Mouse (Mus musculus) lung, postnatal 0 days (tissue): ENCODE results near the gene Olfr201. TPM values are rescaled to one million over a fixed set of nuclear protein-coding genes. Genes with fewer than 3 reads are reported as not detected.
"Not testable (repeated sequence)": the region's sequence is repeated elsewhere in the genome, so short reads cannot be mapped to it uniquely, and the experiment has no call there.

Source experiments
- ATAC-seq: fragments of 200-750 bp; cut with Nextera tagmentation; 2 replicates; pipeline ENCODE4 v1.8.0; 2017; ENCODE audit warnings: moderate library complexity
- DNase-seq: peaks from one replicate; pipeline ENCODE4 v3.0.0-alpha.2; 2016; ENCODE audit warnings: low spot score
- H3K27ac ChIP-seq: fragments of 300-500 bp; sonication (generic); 2 replicates; pipeline ENCODE4 v1.5.1; 2014; ENCODE audit warnings: antibody characterized with exemption, mild to moderate bottlenecking, low read length, mixed read lengths
- H3K27me3 ChIP-seq: fragments of 300-500 bp; sonication (generic); replicated peaks from 2 replicates; pipeline ENCODE4 v1.6.1; 2014; ENCODE audit warnings: low read length, mixed read lengths; ENCODE audit not compliant: insufficient read depth
- H3K36me3 ChIP-seq: fragments of 300-500 bp; sonication (generic); 2 replicates; pipeline ENCODE4 v1.6.1; 2014; ENCODE audit warnings: low read length, mixed read lengths; ENCODE audit not compliant: insufficient read depth
- H3K4me1 ChIP-seq: fragments of 300-500 bp; sonication (generic); 2 replicates; pipeline ENCODE4 v1.6.1; 2014; ENCODE audit warnings: antibody characterized with exemption, low read depth, low read length, mixed read lengths; ENCODE audit not compliant: insufficient read depth
- H3K4me2 ChIP-seq: fragments of 300-500 bp; sonication (generic); replicated peaks from 2 replicates; pipeline ENCODE4 v1.6.1; 2014; ENCODE audit warnings: low read depth, mild to moderate bottlenecking, low read length, moderate library complexity, mixed read lengths
- H3K4me3 ChIP-seq: fragments of 300-500 bp; sonication (generic); 2 replicates; pipeline ENCODE4 v1.5.1; 2014; ENCODE audit warnings: low read depth, low read length
- H3K9ac ChIP-seq: fragments of 300-500 bp; sonication (generic); replicated peaks from 2 replicates; pipeline ENCODE4 v1.6.1; 2014; ENCODE audit warnings: low read depth, mild to moderate bottlenecking
- H3K9me3 ChIP-seq: fragments of 300-500 bp; sonication (generic); 2 replicates; pipeline ENCODE4 v1.6.1; 2016; ENCODE audit warnings: low read length, mixed read lengths
- CTCF ChIP-seq: IDR thresholded peaks from 2 replicates; pipeline ENCODE4 v1.5.1; 2016; ENCODE audit warnings: antibody characterized with exemption, mild to moderate bottlenecking
- EP300 ChIP-seq: IDR thresholded peaks from 2 replicates; pipeline ENCODE4 v1.6.1; 2016; ENCODE audit warnings: antibody characterized with exemption, mild to moderate bottlenecking, control low read depth
- WGBS: fragments of 180-500 bp; shearing (Covaris S2); extraction: QIAGEN DNeasy Blood & Tissue Kit; methylation state at CpG from one replicate; pipeline ENCODE4 v1.1.7; 2014; 5-methylcytosine and 5-hydroxymethylcytosine counted together
- polyA plus RNA-seq: library from polyadenylated mRNA; unstranded; fragments of >200 nt; fragmentation: Nextera tagmentation; extraction: Ambion mirVana; gene quantifications from 2 replicates; pipeline ENCODE4 v1.2.1, GENCODE M21; 2015

Gene Olfr201
- not detected in 2 replicates for polyA plus RNA-seq

GRCm38 (mm10) chr16:59272532-59272931, at the start of gene Olfr201:
Gene Olfr201, minus strand, starts transcription at chr16:59272632.
- H3K9ac ChIP-seq, H3K27me3 ChIP-seq, H3K4me2 ChIP-seq, ATAC-seq, H3K36me3 ChIP-seq, H3K4me3 ChIP-seq, H3K27ac ChIP-seq, H3K9me3 ChIP-seq, H3K4me1 ChIP-seq, DNase-seq: not testable (repeated sequence)
- WGBS = 83% methylated on average over 4 of the region's 4 CpGs

- TF ChIP-seq CTCF = no peak
- no peak for TF ChIP-seq EP300
- Histone ChIP-seq H3K9me3 (no peaks in the 10 kb centered on the region), H3K4me2 (no peak within 1 kb of the TSS), H3K4me1 (no peaks in the 10 kb centered on the region), H3K9ac (no peak within 1 kb of the TSS), H3K4me3 (no peak within 1 kb of the TSS), H3K27me3 (no peaks in the 10 kb centered on the region), H3K36me3 (no peaks in the 10 kb centered on the region), H3K27ac (no peak within 1 kb of the TSS)
- DNase-seq (no peak), ATAC-seq (no peak)
These were observed 45.7 kb upstream of the Olfr201 start, which contains the start of gene Olfr204 for GRCm38 (mm10) chr16:59318148-59318547. Gene Olfr204, minus strand, starts transcription at chr16:59318248.

- Histone ChIP-seq H3K4me3 (no peak within 1 kb of the TSS), H3K27me3 (no peaks in the 10 kb centered on the region), H3K9ac (no peak within 1 kb of the TSS), H3K4me2 (no peak within 1 kb of the TSS), H3K36me3 (no peaks in the 10 kb centered on the region), H3K9me3 (no peaks in the 10 kb centered on the region), H3K27ac (no peak within 1 kb of the TSS), H3K4me1 (no peaks in the 10 kb centered on the region)
- no peak for DNase-seq
- TF ChIP-seq CTCF (no peak), EP300 (no peak)
- WGBS = 72% methylated on average over 2 of the region's 2 CpGs
- no peak for ATAC-seq
These were observed 26.1 kb upstream of the Olfr201 start, which contains the start of gene Olfr203 for GRCm38 (mm10) chr16:59298581-59298980. Gene Olfr203, plus strand, starts transcription at chr16:59298881.

- H3K4me1 ChIP-seq, H3K4me2 ChIP-seq, DNase-seq, H3K9ac ChIP-seq, H3K4me3 ChIP-seq, H3K36me3 ChIP-seq, H3K9me3 ChIP-seq, ATAC-seq, H3K27ac ChIP-seq, H3K27me3 ChIP-seq: not testable (repeated sequence)
- 70% methylated on average over 9 of the region's 9 CpGs for WGBS
These were observed 15.1 kb upstream of the Olfr201 start for GRCm38 (mm10) chr16:59287576-59287975.

GRCm38 (mm10) chr16:59286693-59287092, 14.3 kb upstream of the Olfr201 start, which contains the start of gene Olfr202:
Gene Olfr202, minus strand, starts transcription at chr16:59286793.
- 66% methylated on average over 1 of the region's 1 CpGs for WGBS
- Histone ChIP-seq H3K27ac (no peak within 1 kb of the TSS), H3K4me3 (no peak within 1 kb of the TSS), H3K9ac (no peak within 1 kb of the TSS), H3K4me1 (no peaks in the 10 kb centered on the region), H3K27me3 (no peaks in the 10 kb centered on the region), H3K9me3 (no peaks in the 10 kb centered on the region), H3K36me3 (no peaks in the 10 kb centered on the region), H3K4me2 (no peak within 1 kb of the TSS)
- DNase-seq (no peak), ATAC-seq (no peak)
- no peak for TF ChIP-seq EP300
- no peak for TF ChIP-seq CTCF

GRCm38 (mm10) chr16:59283476-59283875, 11.0 kb upstream of the Olfr201 start:
- no peaks in the 10 kb centered on the region for H3K27me3 ChIP-seq
- no peak overlapping the region for H3K4me3 ChIP-seq
- H3K9ac ChIP-seq = no peak overlapping the region
- H3K36me3 ChIP-seq = no peaks in the 10 kb centered on the region
- H3K4me2 ChIP-seq = no peak overlapping the region
- no peaks in the 10 kb centered on the region for H3K9me3 ChIP-seq
- 36% methylated on average over 1 of the region's 1 CpGs for WGBS
- no peaks in the 10 kb centered on the region for H3K4me1 ChIP-seq
- DNase-seq = no peak
- TF ChIP-seq CTCF (no peak), EP300 (no peak)
- ATAC-seq = no peak
- H3K27ac ChIP-seq = no peak overlapping the region

- no peak for TF ChIP-seq CTCF
- TF ChIP-seq EP300 = no peak
- DNase-seq (no peak), ATAC-seq (no peak)
- no peaks in the 10 kb centered on the region for H3K36me3 ChIP-seq
- no peak overlapping the region for H3K27ac ChIP-seq
- no peak overlapping the region for H3K4me3 ChIP-seq
- H3K9me3 ChIP-seq = no peaks in the 10 kb centered on the region
- WGBS = 58% methylated on average over 3 of the region's 3 CpGs
- no peak overlapping the region for H3K4me2 ChIP-seq
- no peaks in the 10 kb centered on the region for H3K4me1 ChIP-seq
- H3K9ac ChIP-seq = no peak overlapping the region
- H3K27me3 ChIP-seq = no peaks in the 10 kb centered on the region
These were observed 8.1 kb upstream of the Olfr201 start for GRCm38 (mm10) chr16:59280542-59280941.

GRCm38 (mm10) chr16:59269097-59269496, 3.3 kb downstream of the Olfr201 start:
- H3K36me3 ChIP-seq, H3K9me3 ChIP-seq, ATAC-seq, H3K27ac ChIP-seq, H3K4me3 ChIP-seq, H3K4me2 ChIP-seq, H3K27me3 ChIP-seq, DNase-seq, H3K9ac ChIP-seq, H3K4me1 ChIP-seq: not testable (repeated sequence)
- WGBS = 66% methylated on average over 4 of the region's 4 CpGs
